Mouse (Mus musculus): ENCODE results near the gene Fam227b. TPM values are rescaled to one million over a fixed set of nuclear protein-coding genes. Genes with fewer than 3 reads are reported as not detected.

Fam227b gene
- polyA plus RNA-seq, 1 experiment from 2014 or later, result not detected

DNA sequence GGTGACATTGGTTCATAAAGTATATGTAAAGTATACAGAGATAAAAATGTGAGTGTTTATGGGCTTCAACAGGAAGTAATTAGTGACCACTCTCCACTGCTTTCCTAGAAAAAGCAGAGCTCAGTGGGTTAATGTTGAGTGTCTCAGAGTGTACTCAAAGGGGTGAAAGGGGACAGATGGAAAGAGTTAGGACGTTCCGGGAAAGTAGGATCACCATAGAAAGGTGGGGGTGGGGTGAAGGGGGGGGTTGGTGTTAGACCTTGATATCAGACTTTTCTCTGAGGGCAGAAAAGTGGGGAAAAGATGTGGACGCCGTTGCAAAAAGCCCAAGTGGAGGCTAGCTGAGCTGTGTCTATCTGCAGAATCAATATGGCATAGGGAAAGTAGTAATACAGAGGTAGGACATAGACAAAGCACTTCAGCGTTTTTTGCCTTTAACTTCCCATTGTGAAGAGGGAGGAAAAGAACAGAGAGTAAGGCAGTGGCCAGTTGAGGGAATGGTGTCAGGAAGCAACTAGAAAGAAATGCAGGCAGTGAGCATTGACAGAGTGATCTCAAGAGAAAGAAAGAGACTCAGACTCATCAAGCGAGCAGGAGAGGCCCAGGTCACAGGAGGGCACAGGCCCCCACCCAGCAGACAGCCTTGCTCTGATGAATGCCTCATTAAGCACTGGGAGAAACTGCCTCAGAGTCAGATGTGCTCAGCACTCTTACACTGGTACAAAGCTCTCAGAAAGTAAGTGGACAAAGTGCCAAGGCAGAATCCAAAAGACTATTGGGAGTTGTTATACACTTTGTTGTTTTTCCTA is 98.9 kb downstream of the Fam227b start:
- no peaks in the 10 kb centered on the region for H3K36me3 ChIP-seq (replicated peaks)
- DNase-seq (ENCODE audit: extremely low spot score, low spot score), result no peak
- H3K27me3 ChIP-seq (ENCODE audit: poor library complexity, severe bottlenecking), result no peaks in the 10 kb centered on the region
- no peak overlapping the region for H3K4me3 ChIP-seq
- peaks cover 20% of the 10 kb centered on the region for H3K4me1 ChIP-seq
- 41% methylated on average over 6 of the region's 6 CpGs for WGBS
- no peaks in the 10 kb centered on the region for H3K9me3 ChIP-seq
- H3K27ac ChIP-seq, result peak overlapping the region; percentile 76

DNA sequence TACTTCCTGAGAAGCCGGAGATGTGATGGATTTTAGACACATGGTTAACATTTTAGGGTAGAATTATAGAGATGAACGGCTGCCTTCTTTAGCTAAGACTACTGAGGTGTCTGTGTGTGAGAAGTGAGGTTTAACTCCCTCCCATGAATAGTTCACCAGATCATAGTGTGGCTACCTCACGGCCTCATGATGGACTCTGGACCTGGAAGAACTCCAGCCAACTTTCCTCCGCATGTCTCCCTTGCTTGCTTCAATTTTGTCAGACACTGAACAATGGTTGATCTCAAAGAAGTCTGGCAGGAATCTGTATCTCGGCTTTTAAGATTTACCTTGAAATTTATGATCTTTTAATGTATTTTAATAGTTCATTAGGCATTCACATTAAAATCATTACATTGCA is 106.2 kb downstream of the Fam227b start:
- WGBS, result 91% methylated on average over 5 of the region's 5 CpGs
- H3K4me1 ChIP-seq, result peaks cover 17% of the 10 kb centered on the region
- no peak overlapping the region for H3K4me3 ChIP-seq
- DNase-seq (ENCODE audit: extremely low spot score, low spot score), result no peak
- no peaks in the 10 kb centered on the region for H3K36me3 ChIP-seq (replicated peaks)
- no peaks in the 10 kb centered on the region for H3K27me3 ChIP-seq (ENCODE audit: poor library complexity, severe bottlenecking)
- H3K9me3 ChIP-seq, result no peaks in the 10 kb centered on the region
- H3K27ac ChIP-seq, result no peak overlapping the region

DNA sequence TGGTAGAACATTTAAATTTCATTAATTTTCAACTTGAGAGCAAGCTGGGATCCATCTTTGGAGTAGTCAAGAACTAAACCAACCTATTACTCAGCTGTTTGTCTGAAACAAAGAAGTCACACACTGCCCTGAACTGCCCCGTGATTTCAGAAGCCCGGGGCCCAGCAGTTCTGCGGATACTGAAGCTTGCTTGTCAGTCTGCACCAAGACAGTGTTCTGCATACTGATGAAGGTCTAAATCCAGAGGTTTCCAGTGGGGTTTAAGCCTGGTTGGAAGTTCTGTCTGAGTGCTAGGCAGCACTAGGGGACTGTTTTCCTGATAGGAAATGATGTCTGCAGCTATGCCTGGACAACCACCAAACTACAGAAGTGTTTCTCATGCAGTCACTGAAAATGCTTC is 109.1 kb downstream of the Fam227b start:
- DNase-seq (ENCODE audit: extremely low spot score, low spot score), result no peak
- Histone ChIP-seq H3K4me1 (peaks cover 25% of the 10 kb centered on the region), H3K4me3 (no peak overlapping the region), H3K27ac (no peak overlapping the region), H3K9me3 (no peaks in the 10 kb centered on the region), H3K27me3 (ENCODE audit: poor library complexity, severe bottlenecking) (no peaks in the 10 kb centered on the region), H3K36me3 (replicated peaks) (no peaks in the 10 kb centered on the region)
- WGBS, result 71% methylated on average over 3 of the region's 3 CpGs

DNA sequence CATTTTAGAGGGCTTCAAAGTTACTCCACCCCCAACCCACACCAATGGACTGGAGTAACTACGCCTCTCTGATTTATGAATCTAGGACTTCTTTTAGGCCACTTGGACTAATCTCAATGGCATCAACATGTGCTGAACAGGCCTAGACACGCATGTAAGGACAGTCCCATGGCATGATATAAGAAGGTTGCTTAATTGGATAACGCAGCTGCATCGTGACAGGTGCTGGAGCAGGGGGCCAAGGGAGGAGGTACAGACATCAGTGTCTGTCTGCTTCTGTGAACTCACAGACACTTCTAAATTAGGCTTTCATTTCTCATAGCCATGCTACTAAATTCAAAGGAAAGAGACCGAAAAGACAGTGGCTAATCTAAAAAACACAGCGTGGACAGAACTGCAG is 110.6 kb downstream of the Fam227b start:
- Histone ChIP-seq H3K27me3 (ENCODE audit: poor library complexity, severe bottlenecking) (no peaks in the 10 kb centered on the region), H3K36me3 (replicated peaks) (no peaks in the 10 kb centered on the region), H3K27ac (no peak overlapping the region), H3K9me3 (no peaks in the 10 kb centered on the region), H3K4me1 (peaks cover 25% of the 10 kb centered on the region), H3K4me3 (no peak overlapping the region)
- no peak for DNase-seq (ENCODE audit: extremely low spot score, low spot score)
- 93% methylated on average over 6 of the region's 6 CpGs for WGBS

DNA sequence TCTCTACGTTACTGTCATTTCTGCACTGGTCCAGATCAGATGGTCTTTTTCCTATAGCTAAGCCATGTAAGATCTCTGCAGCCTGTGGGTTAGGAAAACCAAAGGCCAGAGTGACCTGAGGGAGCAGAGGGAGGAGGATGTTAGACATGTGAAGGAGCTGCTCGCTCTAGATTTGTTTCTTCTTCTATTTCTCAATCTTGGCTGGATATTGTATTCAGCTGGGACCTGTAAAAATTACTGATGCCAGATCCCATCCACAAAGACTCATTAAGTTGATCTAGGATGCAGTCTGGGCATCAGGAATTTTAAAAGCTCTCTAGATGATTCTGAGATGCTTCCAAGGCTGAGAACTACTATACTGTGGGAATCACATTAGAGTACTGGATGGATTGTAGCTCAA is 111.2 kb downstream of the Fam227b start:
- WGBS, result 90% methylated on average over 2 of the region's 2 CpGs
- Histone ChIP-seq H3K36me3 (replicated peaks) (no peaks in the 10 kb centered on the region), H3K4me1 (peaks cover 25% of the 10 kb centered on the region), H3K9me3 (no peaks in the 10 kb centered on the region), H3K27me3 (ENCODE audit: poor library complexity, severe bottlenecking) (no peaks in the 10 kb centered on the region), H3K27ac (no peak overlapping the region), H3K4me3 (no peak overlapping the region)
- DNase-seq (ENCODE audit: extremely low spot score, low spot score), result no peak

- Histone ChIP-seq H3K36me3 (replicated peaks) (no peaks in the 10 kb centered on the region), H3K4me1 (peaks cover 26% of the 10 kb centered on the region), H3K27me3 (ENCODE audit: poor library complexity, severe bottlenecking) (no peaks in the 10 kb centered on the region), H3K4me3 (no peak overlapping the region), H3K27ac (no peak overlapping the region), H3K9me3 (no peaks in the 10 kb centered on the region)
- 85% methylated on average over 4 of the region's 4 CpGs for WGBS
- DNase-seq (ENCODE audit: extremely low spot score, low spot score), result no peak
Measured at GRCm38 (mm10) chr2:126039414-126039891, 112.4 kb downstream of the Fam227b start.

- H3K27ac ChIP-seq, result no peak overlapping the region
- no peaks in the 10 kb centered on the region for H3K36me3 ChIP-seq (replicated peaks)
- H3K27me3 ChIP-seq (ENCODE audit: poor library complexity, severe bottlenecking), result no peaks in the 10 kb centered on the region
- no peak for DNase-seq (ENCODE audit: extremely low spot score, low spot score)
- H3K4me1 ChIP-seq, result peaks cover 19% of the 10 kb centered on the region
- no peaks in the 10 kb centered on the region for H3K9me3 ChIP-seq
- no peak overlapping the region for H3K4me3 ChIP-seq
- 76% methylated on average over 7 of the region's 7 CpGs for WGBS
Measured at GRCm38 (mm10) chr2:126038221-126039000, 113.4 kb downstream of the Fam227b start.

DNA sequence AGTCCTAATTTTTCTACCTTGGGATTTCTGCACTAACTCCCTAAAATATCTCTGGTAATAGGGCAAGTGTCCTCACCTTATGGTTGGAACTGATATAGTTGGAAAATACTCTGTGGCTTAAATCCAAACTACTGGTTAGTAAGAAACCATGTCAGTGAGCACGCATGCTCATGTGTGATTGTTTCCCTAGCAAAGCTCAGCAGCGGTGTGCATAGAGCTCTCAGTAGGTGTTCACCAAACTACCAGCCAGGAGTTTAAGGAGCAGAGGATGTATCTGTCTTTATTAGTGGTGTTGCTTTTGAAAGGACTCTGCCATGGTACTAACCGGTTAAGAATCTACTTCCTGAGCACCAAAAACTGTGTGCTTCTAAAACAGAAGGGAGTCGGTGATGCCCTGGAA is 115.7 kb downstream of the Fam227b start:
- H3K27ac ChIP-seq, result no peak overlapping the region
- peaks cover 15% of the 10 kb centered on the region for H3K4me1 ChIP-seq
- DNase-seq (ENCODE audit: extremely low spot score, low spot score), result no peak
- H3K4me3 ChIP-seq, result no peak overlapping the region
- no peaks in the 10 kb centered on the region for H3K9me3 ChIP-seq
- no peaks in the 10 kb centered on the region for H3K27me3 ChIP-seq (ENCODE audit: poor library complexity, severe bottlenecking)
- 95% methylated on average over 4 of the region's 4 CpGs for WGBS
- H3K36me3 ChIP-seq (replicated peaks), result no peaks in the 10 kb centered on the region

DNA sequence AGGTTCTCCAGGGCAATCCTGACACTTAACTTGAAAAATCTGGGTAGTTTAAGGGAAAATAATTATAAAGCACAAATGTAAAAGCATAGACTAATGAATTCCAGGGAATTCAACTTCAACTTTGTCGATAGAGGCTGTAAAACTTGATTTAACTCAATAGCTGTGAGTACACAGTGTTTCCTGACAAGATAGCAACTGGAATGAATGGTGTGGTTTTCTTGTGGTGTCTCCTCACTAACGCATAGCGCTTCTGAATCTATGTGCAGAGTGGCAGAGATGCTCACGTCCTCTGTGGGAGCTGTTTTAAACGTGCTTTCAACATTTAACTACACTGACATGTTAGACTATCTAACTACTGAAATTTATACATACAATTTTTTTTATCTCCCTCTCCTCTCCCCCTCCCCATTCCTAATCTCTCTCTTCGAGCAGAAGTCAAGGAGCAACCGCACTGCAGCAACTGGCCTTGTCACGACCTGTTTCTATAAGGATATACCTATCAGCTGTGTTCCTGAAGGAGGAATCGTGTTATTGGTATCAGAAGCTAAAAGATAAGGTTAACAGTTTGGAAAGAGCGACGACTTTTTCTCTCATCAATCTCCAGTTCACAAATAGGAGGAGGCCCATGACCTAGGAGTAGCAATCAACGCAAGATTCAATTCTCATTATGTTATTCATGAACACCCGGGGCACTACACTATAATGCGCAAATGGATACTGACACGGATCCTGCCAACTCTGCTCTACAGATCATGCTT is 116.6 kb downstream of the Fam227b start:
- H3K9me3 ChIP-seq, result no peaks in the 10 kb centered on the region
- peaks cover 15% of the 10 kb centered on the region for H3K4me1 ChIP-seq
- no peaks in the 10 kb centered on the region for H3K36me3 ChIP-seq (replicated peaks)
- 93% methylated on average over 15 of the region's 15 CpGs for WGBS
- no peaks in the 10 kb centered on the region for H3K27me3 ChIP-seq (ENCODE audit: poor library complexity, severe bottlenecking)
- no peak overlapping the region for H3K4me3 ChIP-seq
- no peak overlapping the region for H3K27ac ChIP-seq
- no peak for DNase-seq (ENCODE audit: extremely low spot score, low spot score)

- H3K9me3 ChIP-seq, result no peaks in the 10 kb centered on the region
- 79% methylated on average over 15 of the region's 15 CpGs for WGBS
- H3K36me3 ChIP-seq (replicated peaks), result no peaks in the 10 kb centered on the region
- H3K27ac ChIP-seq, result 0 out of 2 replicates have a peak within 1 kb of the TSS, but pooled peaks have one; percentile 1
- no peaks in the 10 kb centered on the region for H3K27me3 ChIP-seq (ENCODE audit: poor library complexity, severe bottlenecking)
- no peak for DNase-seq (ENCODE audit: extremely low spot score, low spot score)
- no peak within 1 kb of the TSS for H3K4me3 ChIP-seq
- peaks cover 15% of the 10 kb centered on the region for H3K4me1 ChIP-seq
Measured at GRCm38 (mm10) chr2:126034379-126035005, 117.3 kb downstream of the Fam227b start, which contains the start of gene Fgf7. Gene Fgf7 (plus strand): TSS chr2:126034658.

- peaks cover 10% of the 10 kb centered on the region for H3K4me1 ChIP-seq
- no peaks in the 10 kb centered on the region for H3K27me3 ChIP-seq (ENCODE audit: poor library complexity, severe bottlenecking)
- DNase-seq (ENCODE audit: extremely low spot score, low spot score), result no peak
- no peaks in the 10 kb centered on the region for H3K9me3 ChIP-seq
- no peak overlapping the region for H3K4me3 ChIP-seq
- H3K36me3 ChIP-seq (replicated peaks), result no peaks in the 10 kb centered on the region
- no peak overlapping the region for H3K27ac ChIP-seq
- 84% methylated on average over 8 of the region's 8 CpGs for WGBS
Measured at GRCm38 (mm10) chr2:126033114-126033972, 118.5 kb downstream of the Fam227b start.
